Mouse (Mus musculus): ENCODE measurements around the gene Klhdc10. TPM values are rescaled to one million over a fixed set of nuclear protein-coding genes. Genes with fewer than 3 reads are reported as not detected.

Gene Klhdc10
- polyA plus RNA-seq, 1 experiment from 2014 or later, result 6.0 TPM

GRCm38 (mm10) chr6:30459056-30459747 lies 57.5 kb downstream of the Klhdc10 start:
- H3K27me3 ChIP-seq (ENCODE audit: control insufficient read depth, insufficient read depth, low read length), result no peaks in the 10 kb centered on the region
- peaks cover 5% of the 10 kb centered on the region; the same call in 1 of the 2 replicates for H3K4me1 ChIP-seq (replicated peaks; ENCODE audit: control insufficient read depth, insufficient read depth)
- no peaks in the 10 kb centered on the region for H3K9me3 ChIP-seq (ENCODE audit: control insufficient read depth, low read length)
- no peak overlapping the region for H3K27ac ChIP-seq (replicated peaks)
- H3K4me2 ChIP-seq (replicated peaks; ENCODE audit: low read depth), result peak overlapping the region; percentile 75
- peak overlapping the region; percentile 70 for H3K9ac ChIP-seq (ENCODE audit: low read length)
- no peak for DNase-seq (ENCODE audit: low spot score)
- no peaks in the 10 kb centered on the region; the same call in 1 of the 2 replicates for H3K36me3 ChIP-seq (ENCODE audit: control insufficient read depth, insufficient read depth, low read length)
- H3K4me3 ChIP-seq (ENCODE audit: low read depth, low read length), result peak overlapping the region; percentile 49
- TF ChIP-seq CTCF (IDR thresholded peaks at IDR 0.05; ENCODE audit: low read depth), result no peak
- no peak for TF ChIP-seq EP300 (optimal IDR thresholded peaks at IDR 0.05)
- ATAC-seq (ENCODE audit: low FRiP score, low TSS enrichment), result no peak
- 71% methylated on average over 16 of the region's 16 CpGs for WGBS

GRCm38 (mm10) chr6:30459811-30460749 lies 58.4 kb downstream of the Klhdc10 start:
- peak overlapping the region; percentile 75 for H3K4me2 ChIP-seq (replicated peaks; ENCODE audit: low read depth)
- TF ChIP-seq CTCF (IDR thresholded peaks at IDR 0.05; ENCODE audit: low read depth) (peak; percentile 90), EP300 (optimal IDR thresholded peaks at IDR 0.05) (no peak)
- DNase-seq (ENCODE audit: low spot score), result peak; percentile 88
- peak overlapping the region; percentile 53; the same call in 1 of the 2 replicates for H3K27ac ChIP-seq (replicated peaks)
- peak overlapping the region; percentile 70 for H3K9ac ChIP-seq (ENCODE audit: low read length)
- H3K9me3 ChIP-seq (ENCODE audit: control insufficient read depth, low read length), result no peaks in the 10 kb centered on the region
- ATAC-seq (ENCODE audit: low FRiP score, low TSS enrichment), result peak; percentile 59
- H3K4me1 ChIP-seq (replicated peaks; ENCODE audit: control insufficient read depth, insufficient read depth), result peaks cover 5% of the 10 kb centered on the region; the same call in 1 of the 2 replicates
- H3K4me3 ChIP-seq (ENCODE audit: low read depth, low read length), result peak overlapping the region; percentile 49
- no peaks in the 10 kb centered on the region; the same call in 1 of the 2 replicates for H3K36me3 ChIP-seq (ENCODE audit: control insufficient read depth, insufficient read depth, low read length)
- WGBS, result 8% methylated on average over 40 of the region's 40 CpGs
- no peaks in the 10 kb centered on the region for H3K27me3 ChIP-seq (ENCODE audit: control insufficient read depth, insufficient read depth, low read length)

- peak; percentile 81 for ATAC-seq (ENCODE audit: low FRiP score, low TSS enrichment)
- Histone ChIP-seq H3K4me2 (replicated peaks; ENCODE audit: low read depth) (peak overlapping the region; percentile 75), H3K27ac (replicated peaks) (peak overlapping the region; percentile 53; the same call in 1 of the 2 replicates), H3K27me3 (ENCODE audit: control insufficient read depth, insufficient read depth, low read length) (no peaks in the 10 kb centered on the region), H3K9ac (ENCODE audit: low read length) (peak overlapping the region; percentile 45), H3K36me3 (ENCODE audit: control insufficient read depth, insufficient read depth, low read length) (no peaks in the 10 kb centered on the region), H3K9me3 (ENCODE audit: control insufficient read depth, low read length) (no peaks in the 10 kb centered on the region), H3K4me3 (ENCODE audit: low read depth, low read length) (no peak overlapping the region; the same call in 1 of the 2 replicates), H3K4me1 (replicated peaks; ENCODE audit: control insufficient read depth, insufficient read depth) (peaks cover 5% of the 10 kb centered on the region; the same call in 1 of the 2 replicates)
- no peak for TF ChIP-seq EP300 (optimal IDR thresholded peaks at IDR 0.05)
- TF ChIP-seq CTCF (IDR thresholded peaks at IDR 0.05; ENCODE audit: low read depth), result no peak
- WGBS, result 29% methylated on average over 19 of the region's 19 CpGs
- peak; percentile 63 for DNase-seq (ENCODE audit: low spot score)
Observed at GRCm38 (mm10) chr6:30460750-30461446, 59.2 kb downstream of the Klhdc10 start.

GRCm38 (mm10) chr6:30461755-30462344 lies 60.2 kb downstream of the Klhdc10 start:
- TF ChIP-seq CTCF (IDR thresholded peaks at IDR 0.05; ENCODE audit: low read depth) (no peak), EP300 (optimal IDR thresholded peaks at IDR 0.05) (no peak)
- Histone ChIP-seq H3K27ac (replicated peaks) (no peak overlapping the region), H3K4me2 (replicated peaks; ENCODE audit: low read depth) (no peak overlapping the region)

GRCm38 (mm10) chr6:30462822-30463221 lies 61.2 kb downstream of the Klhdc10 start:
- no peak overlapping the region for H3K27ac ChIP-seq (replicated peaks)
- DNase-seq (ENCODE audit: low spot score), result no peak

More at GRCm38 (mm10) chr6:30461755-30462344, 60.2 kb downstream of the Klhdc10 start:
- Histone ChIP-seq H3K4me3 (ENCODE audit: low read depth, low read length) (no peak overlapping the region), H3K9me3 (ENCODE audit: control insufficient read depth, low read length) (no peaks in the 10 kb centered on the region), H3K27me3 (ENCODE audit: control insufficient read depth, insufficient read depth, low read length) (no peaks in the 10 kb centered on the region), H3K9ac (ENCODE audit: low read length) (no peak overlapping the region), H3K36me3 (ENCODE audit: control insufficient read depth, insufficient read depth, low read length) (no peaks in the 10 kb centered on the region), H3K4me1 (replicated peaks; ENCODE audit: control insufficient read depth, insufficient read depth) (peaks cover 5% of the 10 kb centered on the region; the same call in 1 of the 2 replicates)
- 84% methylated on average over 12 of the region's 13 CpGs for WGBS
- DNase-seq (ENCODE audit: low spot score), result no peak
- no peak for ATAC-seq (ENCODE audit: low FRiP score, low TSS enrichment)

More at GRCm38 (mm10) chr6:30462822-30463221, 61.2 kb downstream of the Klhdc10 start:
- Histone ChIP-seq H3K4me1 (replicated peaks; ENCODE audit: control insufficient read depth, insufficient read depth) (peaks cover 5% of the 10 kb centered on the region; the same call in 1 of the 2 replicates), H3K9me3 (ENCODE audit: control insufficient read depth, low read length) (no peaks in the 10 kb centered on the region), H3K36me3 (ENCODE audit: control insufficient read depth, insufficient read depth, low read length) (no peaks in the 10 kb centered on the region), H3K4me3 (ENCODE audit: low read depth, low read length) (no peak overlapping the region), H3K9ac (ENCODE audit: low read length) (no peak overlapping the region), H3K4me2 (replicated peaks; ENCODE audit: low read depth) (no peak overlapping the region), H3K27me3 (ENCODE audit: control insufficient read depth, insufficient read depth, low read length) (no peaks in the 10 kb centered on the region)
- 34% methylated on average over 7 of the region's 7 CpGs for WGBS
- no peak for ATAC-seq (ENCODE audit: low FRiP score, low TSS enrichment)
- TF ChIP-seq EP300 (optimal IDR thresholded peaks at IDR 0.05) (no peak), CTCF (IDR thresholded peaks at IDR 0.05; ENCODE audit: low read depth) (no peak)
